Mouse (Mus musculus) bone marrow macrophage, adult 2 months (primary cell): ENCODE data around the gene Unc79. TPM values are rescaled to one million over a fixed set of nuclear protein-coding genes. Genes with fewer than 3 reads are reported as not detected.

Experiments used
- H3K27ac ChIP-seq: 2 replicates; pipeline ENCODE4 v1.5.1; 2012; ENCODE audit warnings: low read depth, low read length; ENCODE audit not compliant: insufficient read depth
- H3K4me1 ChIP-seq: 2 replicates; pipeline ENCODE4 v1.6.1; 2012; ENCODE audit warnings: low read length; ENCODE audit not compliant: control insufficient read depth, insufficient read depth
- H3K4me3 ChIP-seq: 2 replicates; pipeline ENCODE4 v1.5.1; 2012; ENCODE audit warnings: mild to moderate bottlenecking, low read length, moderate library complexity; ENCODE audit not compliant: insufficient read depth
- CTCF ChIP-seq: IDR thresholded peaks from 2 replicates; pipeline ENCODE4 v1.5.1; 2012; ENCODE audit warnings: low read depth, mild to moderate bottlenecking, low read length, moderate library complexity
- POLR2A ChIP-seq: IDR thresholded peaks from 2 replicates; pipeline ENCODE4 v1.6.1; 2012; ENCODE audit warnings: mild to moderate bottlenecking, low read depth, low read length, borderline replicate concordance
- polyA plus RNA-seq: library from polyadenylated mRNA; stranded (reverse); fragments of >200 nt; gene quantifications from 2 replicates; pipeline ENCODE4 v1.2.4, GENCODE M21; 2012; ENCODE audit not compliant: missing spikeins, insufficient read depth, insufficient read length

The Unc79 gene
- polyA plus RNA-seq, 1 experiment: 0.16 TPM

DNA sequence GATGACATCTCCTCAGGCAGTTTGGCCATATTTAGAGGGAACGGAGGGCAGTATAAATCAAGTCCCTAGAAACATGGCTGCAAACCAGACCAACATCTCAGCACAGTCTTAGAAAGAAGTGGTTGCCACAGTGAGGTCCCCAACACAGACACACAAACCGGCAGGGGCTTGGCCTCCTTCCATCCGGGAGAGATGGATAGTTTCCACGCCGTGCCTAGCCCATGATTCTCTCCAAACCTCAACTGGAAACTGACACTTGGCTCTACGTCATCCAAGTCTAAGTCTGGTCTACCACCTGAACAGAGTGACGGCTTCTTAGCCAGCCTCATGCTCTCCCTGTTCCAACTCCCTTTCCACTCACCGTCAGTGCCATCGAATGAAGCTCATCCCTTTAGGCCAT lies 275.0 kb downstream of the Unc79 start:
- TF ChIP-seq CTCF (no peak), POLR2A (no peak)
- H3K4me1 ChIP-seq: no peaks in the 10 kb centered on the region
- H3K4me3 ChIP-seq: no peak overlapping the region
- H3K27ac ChIP-seq: no peak overlapping the region

DNA sequence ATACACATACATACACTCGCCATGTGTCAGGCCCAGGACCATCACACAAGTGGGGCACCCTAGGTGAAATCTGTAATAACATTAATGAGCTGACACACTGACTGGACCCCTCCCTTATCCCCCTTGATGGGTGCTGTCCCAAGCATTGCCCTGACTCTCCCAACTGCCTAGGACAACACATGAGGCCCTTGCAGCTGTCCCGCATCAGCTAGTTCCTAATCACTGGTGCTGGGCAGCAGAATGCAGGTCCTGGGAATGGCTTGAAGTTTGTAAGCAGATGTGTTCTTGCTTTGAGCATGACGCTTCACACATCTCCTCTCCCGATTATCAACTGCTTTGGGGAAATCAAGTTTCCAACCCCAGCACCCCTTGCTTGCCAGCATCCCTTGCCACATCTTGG lies 277.5 kb downstream of the Unc79 start:
- no peaks in the 10 kb centered on the region for H3K4me1 ChIP-seq
- no peak overlapping the region for H3K27ac ChIP-seq
- H3K4me3 ChIP-seq: no peak overlapping the region
- TF ChIP-seq POLR2A (no peak), CTCF (no peak)

DNA sequence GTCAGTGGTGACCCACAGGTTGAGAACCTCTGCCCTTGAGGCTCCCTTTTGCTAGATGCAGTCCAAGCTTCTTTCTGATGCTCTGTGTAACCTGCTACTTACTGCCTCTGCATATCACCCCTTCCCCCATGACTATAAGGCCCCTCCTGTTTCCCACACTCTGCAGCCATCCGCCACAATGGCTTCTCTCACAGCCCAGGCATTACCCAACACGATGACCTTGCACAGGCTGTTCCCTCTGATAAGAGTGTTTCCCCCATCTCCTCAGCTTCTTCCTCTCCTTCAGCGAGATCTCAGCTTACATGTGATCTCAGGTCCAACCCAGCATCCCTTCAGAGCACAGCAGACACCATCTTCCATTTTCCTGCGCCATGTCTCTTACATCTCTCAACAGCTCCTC lies 280.4 kb downstream of the Unc79 start:
- H3K27ac ChIP-seq: no peak overlapping the region
- no peaks in the 10 kb centered on the region for H3K4me1 ChIP-seq
- no peak overlapping the region for H3K4me3 ChIP-seq
- TF ChIP-seq CTCF (no peak), POLR2A (no peak)

Other genes with a start within 250 kb of the Unc79 start
- gene Itpk1, start 243.9 kb upstream of the Unc79 start, polyA plus RNA-seq: 23.5 and 28.0 TPM in 2 replicates
- 1.3 TPM in 1 of 2 replicates, not detected in the other for gene Moap1, start 205.2 kb upstream of the Unc79 start, polyA plus RNA-seq
- 8.0 and 8.1 TPM in 2 replicates for gene Tmem251, start 205.1 kb upstream of the Unc79 start, polyA plus RNA-seq
- gene Gm28051, start 191.1 kb upstream of the Unc79 start, polyA plus RNA-seq: not detected in 2 replicates
- 9.9 and 14.3 TPM in 2 replicates for gene Gon7, start 191.1 kb upstream of the Unc79 start, polyA plus RNA-seq
- gene Ubr7, start 190.9 kb upstream of the Unc79 start, polyA plus RNA-seq: 16.1 and 17.9 TPM in 2 replicates
- gene Gm20604, start 190.2 kb upstream of the Unc79 start, polyA plus RNA-seq: 5.0 and 7.7 TPM in 2 replicates
- gene Btbd7, start 70.4 kb upstream of the Unc79 start, polyA plus RNA-seq: 12.4 and 14.9 TPM in 2 replicates
- not detected in 2 replicates for gene Cox8c, start 49.5 kb upstream of the Unc79 start, polyA plus RNA-seq